Mouse (Mus musculus): ENCODE data around the gene Kif23.

Gene Kif23

GRCm38 (mm10) chr9:61946623-61947401, at the start of gene Kif23:
TSS of gene Kif23 (minus strand) at chr9:61946774.
- peak; percentile 86 for DNase-seq (ENCODE audit: low read depth)

GRCm38 (mm10) chr9:61991158-61991557, 44.6 kb upstream of the Kif23 start:
- no peak for DNase-seq (ENCODE audit: low read depth)

GRCm38 (mm10) chr9:61990738-61991137, 44.2 kb upstream of the Kif23 start:
- no peak for DNase-seq (ENCODE audit: low read depth)

- DNase-seq (ENCODE audit: low read depth), result no peak
These were observed 39.5 kb upstream of the Kif23 start for GRCm38 (mm10) chr9:61986055-61986454.

- peak; percentile 18 for DNase-seq (ENCODE audit: low read depth)
These were observed 38.7 kb upstream of the Kif23 start for GRCm38 (mm10) chr9:61985183-61985863.

GRCm38 (mm10) chr9:61982940-61983620, 36.5 kb upstream of the Kif23 start:
- no peak for DNase-seq (ENCODE audit: low read depth)

- no peak for DNase-seq (ENCODE audit: low read depth)
These were observed 35.3 kb upstream of the Kif23 start for GRCm38 (mm10) chr9:61981876-61982275.

GRCm38 (mm10) chr9:61979983-61980382, 33.4 kb upstream of the Kif23 start:
- DNase-seq (ENCODE audit: low read depth), result no peak

GRCm38 (mm10) chr9:61977258-61977945, 30.8 kb upstream of the Kif23 start:
- no peak for DNase-seq (ENCODE audit: low read depth)

GRCm38 (mm10) chr9:61972031-61972430, 25.5 kb upstream of the Kif23 start:
- no peak for DNase-seq (ENCODE audit: low read depth)

GRCm38 (mm10) chr9:61971045-61971444, 24.5 kb upstream of the Kif23 start:
- DNase-seq (ENCODE audit: low read depth), result no peak

GRCm38 (mm10) chr9:61967357-61967756, 20.8 kb upstream of the Kif23 start:
- DNase-seq (ENCODE audit: low read depth), result no peak

GRCm38 (mm10) chr9:61965987-61966386, 19.4 kb upstream of the Kif23 start:
- no peak for DNase-seq (ENCODE audit: low read depth)

GRCm38 (mm10) chr9:61965411-61965930, 18.9 kb upstream of the Kif23 start:
- DNase-seq (ENCODE audit: low read depth), result peak; percentile 73

GRCm38 (mm10) chr9:61963356-61963755, 16.8 kb upstream of the Kif23 start:
- DNase-seq (ENCODE audit: low read depth), result no peak

GRCm38 (mm10) chr9:61961181-61961580, 14.6 kb upstream of the Kif23 start:
- no peak for DNase-seq (ENCODE audit: low read depth)

GRCm38 (mm10) chr9:61960753-61961152, 14.2 kb upstream of the Kif23 start:
- DNase-seq (ENCODE audit: low read depth), result no peak

GRCm38 (mm10) chr9:61959921-61960569, 13.5 kb upstream of the Kif23 start:
- DNase-seq (ENCODE audit: low read depth), result no peak

- no peak for DNase-seq (ENCODE audit: low read depth)
These were observed 8.1 kb upstream of the Kif23 start for GRCm38 (mm10) chr9:61954707-61955106.

GRCm38 (mm10) chr9:61952241-61952640, 5.7 kb upstream of the Kif23 start:
- DNase-seq (ENCODE audit: low read depth), result no peak

Data from fibroblast of lung, adult 2 months (primary cell).